Mouse (Mus musculus): ENCODE data around the gene Tesc. TPM values are rescaled to one million over a fixed set of nuclear protein-coding genes. Genes with fewer than 3 reads are reported as not detected.

Tesc gene
- polyA plus RNA-seq, 2 experiments from 2014 or later: 6.5 to 7.7 TPM

DNA sequence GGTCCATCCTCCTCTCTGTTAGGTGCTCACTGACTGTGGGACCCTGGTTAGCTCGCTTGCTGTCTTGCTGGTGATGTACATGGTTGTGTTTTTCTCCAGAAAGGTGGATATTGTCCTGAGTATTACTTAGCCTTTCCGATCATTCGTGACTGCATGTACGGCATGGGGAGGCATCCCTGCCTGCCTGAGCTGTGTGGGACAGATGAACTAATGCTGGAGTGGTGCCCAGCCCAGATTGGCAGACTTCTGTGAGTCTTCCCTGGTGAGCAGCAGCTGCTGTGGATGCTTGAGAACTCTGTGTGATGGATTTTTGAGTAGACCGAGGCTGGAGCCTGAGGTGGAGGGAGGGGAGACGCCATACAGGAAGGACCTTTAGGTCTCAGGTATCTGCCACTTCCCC, 17.4 kb downstream of the Tesc start:
- no peak for ATAC-seq

GRCm38 (mm10) chr5:118045385-118045784, 17.8 kb downstream of the Tesc start:
- peak; percentile 78 for ATAC-seq

DNA sequence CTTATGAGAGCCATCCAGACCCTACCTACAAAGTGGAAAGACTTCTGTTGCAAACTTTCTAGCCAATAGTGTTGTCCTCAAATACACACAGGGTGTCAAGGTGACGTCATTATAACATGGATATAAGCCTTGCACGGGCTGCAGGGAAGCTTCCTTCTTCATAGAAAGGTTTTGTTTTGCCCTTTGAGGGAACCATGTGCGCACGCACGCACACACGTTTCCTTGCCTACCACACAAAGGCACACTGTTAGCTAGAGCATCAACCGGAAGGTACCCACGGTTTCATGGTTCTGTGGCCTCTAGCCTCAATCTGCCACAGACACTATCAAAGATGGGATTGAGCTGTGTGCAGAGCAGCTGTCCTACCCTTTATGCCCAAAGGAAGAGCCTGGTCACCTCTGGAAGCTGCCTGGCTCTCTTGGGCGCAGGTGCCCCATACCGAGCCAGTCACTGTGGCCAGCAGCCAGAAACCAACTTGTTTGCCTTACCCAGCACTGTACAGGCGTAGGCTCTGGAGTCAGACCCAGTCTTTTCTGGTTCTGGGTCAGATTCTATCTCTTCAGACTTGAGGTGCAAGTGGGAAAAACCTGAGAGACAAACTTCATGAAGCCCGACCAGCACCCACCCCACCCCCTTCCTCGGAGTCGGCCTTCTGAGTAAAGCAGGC, 19.7 kb downstream of the Tesc start:
- ATAC-seq: peak; percentile 33

GRCm38 (mm10) chr5:118048412-118048811, 20.9 kb downstream of the Tesc start:
- peak; percentile 29 for ATAC-seq

- no peak for ATAC-seq
Measured at GRCm38 (mm10) chr5:118048928-118049327, 21.4 kb downstream of the Tesc start.

DNA sequence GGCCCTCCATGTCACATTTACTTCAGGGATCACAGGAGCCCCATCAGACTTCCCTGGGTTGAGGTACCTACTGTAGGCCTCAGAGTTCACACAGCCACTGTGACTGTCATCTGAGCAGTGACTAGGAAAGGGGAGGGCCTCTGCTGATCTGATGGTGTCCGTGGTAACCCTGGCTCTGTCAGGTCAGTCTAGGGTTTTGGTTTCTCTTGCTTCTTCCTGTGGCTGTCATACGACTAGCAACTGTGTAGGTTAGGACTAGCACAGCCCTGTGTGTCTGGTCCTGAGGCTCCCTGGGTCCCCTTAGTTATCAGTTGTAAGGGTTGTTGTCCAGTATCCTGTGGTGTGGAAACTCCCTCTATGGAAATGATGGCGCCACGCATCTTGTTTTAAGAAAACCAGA, 23.2 kb downstream of the Tesc start:
- peak; percentile 47 for ATAC-seq

DNA sequence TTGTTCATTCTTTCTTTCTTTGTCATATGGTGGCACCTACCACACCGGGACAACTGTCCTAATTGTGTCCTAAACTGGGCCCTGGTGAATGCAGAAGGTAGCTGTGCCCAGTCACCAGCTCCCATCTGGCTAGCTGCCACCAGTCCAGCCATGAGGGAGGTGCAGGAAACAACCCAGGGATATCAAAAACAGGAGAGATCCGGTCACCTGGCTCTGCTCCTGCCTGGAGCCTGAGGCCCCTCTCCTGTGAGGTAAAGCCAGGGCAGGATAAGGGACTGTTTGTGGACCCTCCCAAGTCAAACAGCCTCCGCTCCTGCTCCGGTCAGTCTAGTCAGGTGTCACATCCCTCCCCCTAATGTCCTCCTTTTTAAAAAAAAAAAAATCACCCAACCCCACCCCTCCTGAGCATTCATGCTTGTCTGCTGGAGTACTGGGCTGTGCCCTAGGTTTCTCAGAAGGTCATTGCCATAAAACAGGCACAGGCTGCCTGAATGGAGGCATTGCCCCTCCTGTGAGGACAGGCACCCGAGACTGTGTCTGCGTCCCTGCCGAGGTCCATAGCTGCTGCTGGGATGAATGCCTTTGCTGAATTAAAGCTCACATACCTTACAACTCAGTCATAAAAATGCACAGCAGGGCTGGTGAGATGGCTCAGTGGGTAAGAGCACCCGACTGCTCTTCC, 24.6 kb downstream of the Tesc start:
- no peak for ATAC-seq

- no peak for ATAC-seq
Measured at GRCm38 (mm10) chr5:118053205-118053604, 25.7 kb downstream of the Tesc start.

DNA sequence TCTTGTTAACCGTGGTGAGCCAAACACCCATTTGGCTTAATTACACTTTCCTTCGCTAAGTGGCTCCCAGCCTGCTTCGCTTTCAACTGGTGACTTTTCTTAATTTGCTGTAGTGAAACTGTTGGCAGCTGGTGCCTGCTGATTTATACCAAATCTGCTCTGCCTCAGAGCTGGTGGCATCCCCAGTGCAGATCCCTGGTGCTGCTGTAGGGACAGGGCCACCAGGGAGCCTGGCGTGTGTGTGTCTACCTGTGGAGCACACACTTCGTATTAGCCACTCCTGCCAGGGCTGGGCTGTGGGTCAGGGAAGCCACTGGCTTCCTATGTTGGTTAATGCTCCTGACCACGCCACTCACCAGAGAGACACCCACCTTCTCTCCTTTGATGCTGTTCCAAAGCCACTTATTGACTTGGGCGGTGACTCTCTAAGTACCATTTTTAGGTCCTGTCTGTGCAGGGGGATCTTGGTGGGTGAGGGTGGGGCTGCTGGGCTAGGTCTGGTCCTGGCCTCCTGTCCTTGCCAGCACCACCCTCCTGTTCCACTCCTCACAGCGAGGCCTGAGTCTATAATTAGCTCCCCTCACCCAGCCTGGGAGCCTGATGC, 30.1 kb downstream of the Tesc start:
- ATAC-seq: no peak

DNA sequence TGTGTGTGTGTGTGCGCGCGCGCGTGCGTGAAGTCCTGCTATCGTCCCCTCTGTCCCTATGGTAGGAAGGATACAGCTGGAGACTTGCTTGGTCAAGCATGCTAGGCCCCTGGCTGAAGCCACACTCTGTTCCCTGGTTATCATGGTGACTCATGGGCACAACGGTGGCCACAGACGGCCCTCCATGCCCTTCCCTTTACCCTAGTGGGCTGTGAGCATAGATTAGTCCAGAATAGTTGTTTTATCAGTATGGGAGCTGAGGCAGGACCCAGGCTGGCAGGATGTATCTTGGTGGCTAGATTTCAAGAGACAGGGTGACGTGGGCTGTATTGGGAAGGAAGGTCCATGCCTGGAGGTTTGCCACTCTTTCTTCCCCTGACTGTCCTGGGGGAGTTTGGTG, 31.3 kb downstream of the Tesc start:
- no peak for ATAC-seq

DNA sequence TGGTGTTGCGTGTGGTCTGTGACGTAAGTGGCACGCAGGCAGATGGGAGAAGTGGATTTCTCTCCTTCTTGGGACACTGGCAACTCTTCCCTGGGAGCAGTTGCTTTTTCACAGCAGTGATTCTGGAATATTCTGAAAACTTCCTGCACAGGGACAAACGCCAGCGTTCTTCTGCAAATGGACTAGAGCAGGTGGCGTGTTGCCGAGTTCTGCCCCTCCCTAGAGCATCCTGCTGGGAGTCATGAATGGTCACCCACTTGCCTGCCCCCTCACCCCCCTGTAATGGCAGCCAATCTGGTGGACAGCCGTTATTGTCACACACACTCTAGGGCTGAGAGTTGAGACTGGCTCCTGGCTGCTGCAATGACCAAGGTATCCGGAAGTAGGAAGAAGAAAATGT, 32.1 kb downstream of the Tesc start:
- no peak for ATAC-seq

GRCm38 (mm10) chr5:118061391-118061790, 33.8 kb downstream of the Tesc start:
- no peak for ATAC-seq

DNA sequence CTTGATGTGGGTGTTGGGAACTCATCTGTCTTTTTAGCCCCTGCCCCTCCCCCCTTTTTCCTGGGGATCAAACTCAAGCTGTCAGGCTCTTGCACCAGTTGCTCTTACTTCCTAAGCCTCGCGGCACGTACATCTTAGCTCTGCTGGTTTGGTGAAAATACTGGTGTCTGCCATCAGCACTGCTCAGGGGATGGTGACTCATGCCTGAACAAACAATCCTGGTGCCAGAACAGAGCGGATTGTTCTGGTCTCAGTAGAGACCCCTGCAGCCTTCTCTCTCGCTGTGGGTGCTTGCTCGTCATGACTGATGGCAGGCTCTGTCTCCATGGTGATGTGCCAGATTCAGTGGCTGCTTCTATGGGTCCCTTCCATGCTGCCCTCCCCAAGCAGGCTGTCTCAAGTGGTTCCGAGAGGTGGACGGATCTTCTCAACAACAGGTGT, 35.7 kb downstream of the Tesc start:
- no peak for ATAC-seq

DNA sequence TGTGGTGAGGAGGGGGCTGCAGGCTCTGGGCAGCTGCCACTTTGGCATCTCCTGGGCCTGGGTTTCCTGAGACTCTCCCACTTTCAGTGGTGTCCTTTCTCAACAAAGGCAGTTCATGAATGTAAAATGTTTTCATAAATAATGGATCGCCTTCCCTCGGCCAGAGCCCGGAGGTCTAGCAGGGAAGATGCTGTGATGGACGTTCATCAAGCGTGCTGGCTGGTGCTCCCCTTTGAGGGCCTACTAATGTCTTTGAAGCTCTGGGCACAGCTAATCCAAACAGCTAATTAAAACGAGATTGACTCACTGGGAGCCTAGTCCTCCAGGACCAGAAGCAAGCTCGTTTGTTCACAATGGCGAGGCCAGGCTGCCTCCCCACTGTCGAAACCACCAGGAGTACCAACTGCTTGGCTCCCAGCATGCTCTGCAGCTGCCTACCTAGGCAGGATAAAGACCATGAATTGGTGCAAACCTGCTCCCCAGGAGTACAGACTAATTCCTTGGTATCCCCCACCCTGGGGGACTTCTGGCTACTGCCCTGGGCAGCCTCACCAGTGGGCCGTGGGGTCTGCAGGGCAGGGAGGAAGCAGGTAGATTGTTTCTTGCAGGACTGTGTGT, 36.9 kb downstream of the Tesc start:
- no peak for ATAC-seq

DNA sequence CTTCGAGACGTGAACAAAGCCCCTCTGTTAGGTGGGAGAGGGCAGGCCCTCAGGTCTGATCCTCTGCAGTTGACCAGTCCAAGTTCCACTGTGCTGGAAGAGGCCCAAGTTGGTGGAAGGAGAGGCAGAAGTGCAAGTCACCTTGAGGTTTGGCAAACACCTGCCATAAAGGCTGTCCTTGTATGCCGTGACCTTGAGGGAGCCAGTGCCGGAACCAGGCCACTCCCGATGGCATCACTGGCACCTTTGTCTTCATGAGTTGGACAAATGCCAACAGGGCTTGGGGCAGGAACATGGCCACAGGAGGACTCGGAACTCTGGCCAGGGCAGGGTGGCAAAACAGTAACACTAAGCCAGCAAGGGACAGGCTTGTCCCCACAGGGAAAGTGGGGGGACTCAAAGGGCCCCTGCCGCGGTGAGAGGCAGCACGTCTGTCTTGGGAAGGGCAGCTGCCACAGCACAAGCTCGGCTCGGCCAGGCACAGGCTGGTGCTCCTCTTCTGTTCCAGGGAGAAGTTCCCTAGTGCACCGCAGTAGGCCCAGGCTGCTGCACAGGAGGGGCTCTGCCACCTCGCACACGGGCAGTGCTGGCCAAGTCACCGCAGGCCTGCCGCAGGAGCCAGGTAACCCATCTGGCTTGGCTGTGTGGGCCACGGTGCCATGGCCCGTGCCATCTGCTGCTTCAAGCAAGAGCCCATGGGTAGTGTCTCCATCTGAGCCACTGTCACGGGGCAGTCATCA, 38.1 kb downstream of the Tesc start:
- ATAC-seq: no peak

DNA sequence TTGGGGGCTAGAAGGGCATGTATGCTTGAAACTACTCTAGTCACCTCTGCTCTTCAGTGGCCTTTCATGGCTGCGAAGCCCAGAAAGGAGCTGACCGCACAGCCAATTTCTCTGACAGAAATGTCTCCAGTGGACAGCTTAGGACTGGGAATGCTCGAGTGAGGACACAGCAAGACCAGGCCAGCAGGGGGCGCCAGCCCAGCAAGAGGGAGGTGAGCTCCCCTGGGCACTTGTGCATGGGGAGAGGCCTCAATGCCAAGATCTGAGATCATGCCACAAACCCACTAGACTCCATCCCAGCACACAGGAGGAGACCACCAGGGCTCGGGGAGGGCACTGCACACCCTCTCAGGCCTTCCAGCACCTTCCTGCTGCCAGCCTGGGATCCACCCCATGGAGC, 39.3 kb downstream of the Tesc start:
- ATAC-seq: no peak

GRCm38 (mm10) chr5:118067572-118067971, 40.0 kb downstream of the Tesc start:
- ATAC-seq: no peak

GRCm38 (mm10) chr5:118067984-118068494, 40.5 kb downstream of the Tesc start:
- ATAC-seq: no peak

- ATAC-seq: peak; percentile 87
Measured at GRCm38 (mm10) chr5:118069315-118069714, 41.8 kb downstream of the Tesc start.

- ATAC-seq: no peak
Measured at GRCm38 (mm10) chr5:118071766-118072165, 44.2 kb downstream of the Tesc start.

GRCm38 (mm10) chr5:118073213-118073773, 45.8 kb downstream of the Tesc start:
- no peak for ATAC-seq

All from activated CD4-positive, CD25-positive, alpha-beta regulatory T cell, adult 4 months (primary cell).